In the genomic region with DNA sequence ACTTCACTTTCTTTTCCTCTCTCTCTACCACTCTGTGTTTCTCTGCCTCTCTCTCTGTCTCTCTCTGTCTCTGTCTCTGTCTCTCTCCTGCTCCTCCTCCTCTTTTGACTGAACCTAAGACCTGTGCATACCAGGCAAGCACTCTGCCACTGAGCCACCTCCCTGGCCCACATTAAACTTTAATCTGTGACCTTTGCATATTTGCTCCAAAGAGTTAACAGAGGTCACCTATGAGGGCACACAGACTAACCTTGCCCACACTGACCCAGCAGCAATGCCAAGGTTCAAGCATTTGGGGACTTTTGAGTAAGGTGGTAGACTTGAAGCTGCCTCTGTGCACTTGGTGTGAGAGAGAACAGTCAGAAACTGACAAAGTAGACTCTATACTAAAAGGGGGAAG, we compare ENCODE assay signal across 16 mouse cellular contexts.
"Had no signal": no experiment of that assay in that cellular context is flagged by ENCODE, and none has a peak within 500 bp of the region (broad histone marks: within the 10 kb centered on the region; RNA-seq: fewer than 3 reads in every experiment).

No protein-coding gene starts in this region.

- H3K27ac ChIP-seq: lung, embryonic 15.5 days; macrophage; midbrain, embryonic 13.5 days; midbrain, embryonic 15.5 days; neural tube, embryonic 12.5 days; stomach, embryonic 15.5 days; stomach, postnatal 0 days had no signal

- H3K9me3 ChIP-seq: lung, embryonic 15.5 days; megakaryocyte, embryonic 14.5 days; midbrain, embryonic 15.5 days; neural tube, embryonic 12.5 days; stomach, embryonic 15.5 days had no signal

- H3K4me2 ChIP-seq: lung, embryonic 15.5 days; midbrain, embryonic 11.5 days; midbrain, embryonic 13.5 days; midbrain, embryonic 15.5 days; neural tube, embryonic 12.5 days; stomach, embryonic 15.5 days had no signal

- ATAC-seq: lung, postnatal 0 days; midbrain, embryonic 13.5 days; midbrain, embryonic 15.5 days had no signal

- H3K36me3 ChIP-seq: lung, embryonic 15.5 days; midbrain, embryonic 13.5 days; midbrain, embryonic 15.5 days; neural tube, embryonic 12.5 days; stomach, embryonic 15.5 days had no signal

- H3K4me3 ChIP-seq: lung, embryonic 15.5 days; megakaryocyte, embryonic 14.5 days; midbrain, embryonic 13.5 days; midbrain, embryonic 15.5 days; neural tube, embryonic 12.5 days; stomach, embryonic 15.5 days had no signal

- H3K9ac ChIP-seq: lung, embryonic 15.5 days; midbrain, embryonic 13.5 days; midbrain, embryonic 15.5 days; neural tube, embryonic 12.5 days; stomach, embryonic 15.5 days had no signal

- H3K27me3 ChIP-seq: lung, embryonic 15.5 days; megakaryocyte, embryonic 14.5 days; midbrain, embryonic 13.5 days; midbrain, embryonic 15.5 days; neural tube, embryonic 12.5 days; stomach, embryonic 15.5 days had no signal

- H3K4me1 ChIP-seq: lung, embryonic 15.5 days; megakaryocyte, embryonic 14.5 days; midbrain, embryonic 13.5 days; midbrain, embryonic 15.5 days; neural tube, embryonic 12.5 days; stomach, embryonic 15.5 days had no signal

- DNase-seq: lung, postnatal 14 days; lung, postnatal 36 days; right cerebral cortex, postnatal 14 days; thymus, adult 2 months; thymus, postnatal 25 days; thymus, postnatal 4 days had no signal
